Mouse (Mus musculus): Measurements from ENCODE around the gene Zfp655. TPM values are rescaled to one million over a fixed set of nuclear protein-coding genes. Genes with fewer than 3 reads are reported as not detected.
"Not testable (repeated sequence)": the region's sequence is repeated elsewhere in the genome, so short reads cannot be mapped to it uniquely, and the experiment has no call there.

Zfp655 gene
- total RNA-seq, 1 experiment from 2014 or later, result 56.2 TPM

DNA sequence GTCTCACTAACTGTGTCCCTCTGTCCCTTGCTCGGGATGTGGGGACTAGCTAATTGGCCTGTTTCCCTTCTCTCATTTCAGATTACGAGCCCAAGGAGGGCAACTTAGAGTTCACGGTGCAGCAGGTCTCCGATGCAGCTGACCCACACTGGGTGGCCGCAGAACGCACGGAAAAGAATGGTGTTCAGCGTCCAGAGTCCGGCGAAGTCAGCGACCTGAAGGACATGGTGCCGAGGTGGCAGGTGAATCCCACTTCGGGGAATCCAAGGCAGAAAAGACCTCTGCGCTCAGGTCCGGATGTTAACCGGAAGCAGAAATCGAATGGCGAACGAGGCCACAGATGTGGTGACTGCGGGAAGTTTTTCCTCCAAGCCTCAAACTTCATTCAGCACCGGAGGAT, 13.3 kb upstream of the Zfp655 start:
- ATAC-seq (replicated peaks; ENCODE audit: insufficient number of reproducible peaks, low FRiP score, low TSS enrichment, poor library complexity, severe bottlenecking), result no peak

DNA sequence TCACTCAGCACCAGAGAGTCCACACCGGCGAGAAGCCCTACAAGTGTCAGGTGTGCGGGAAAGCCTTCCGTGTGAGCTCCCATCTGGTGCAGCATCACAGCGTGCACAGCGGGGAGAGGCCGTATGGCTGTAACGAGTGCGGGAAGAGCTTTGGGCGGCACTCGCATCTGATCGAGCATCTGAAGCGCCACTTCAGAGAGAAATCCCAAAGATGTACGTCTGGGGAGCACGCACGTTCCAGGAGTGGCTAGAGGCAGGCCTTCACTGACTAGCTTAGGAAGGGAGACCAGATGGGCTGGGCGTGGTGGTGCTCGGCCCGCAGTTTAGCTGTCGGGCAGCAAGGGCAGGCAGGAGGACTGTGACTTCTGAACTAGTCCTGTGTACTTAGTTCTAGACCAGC, 12.8 kb upstream of the Zfp655 start:
- no peak for ATAC-seq (replicated peaks; ENCODE audit: insufficient number of reproducible peaks, low FRiP score, low TSS enrichment, poor library complexity, severe bottlenecking)

DNA sequence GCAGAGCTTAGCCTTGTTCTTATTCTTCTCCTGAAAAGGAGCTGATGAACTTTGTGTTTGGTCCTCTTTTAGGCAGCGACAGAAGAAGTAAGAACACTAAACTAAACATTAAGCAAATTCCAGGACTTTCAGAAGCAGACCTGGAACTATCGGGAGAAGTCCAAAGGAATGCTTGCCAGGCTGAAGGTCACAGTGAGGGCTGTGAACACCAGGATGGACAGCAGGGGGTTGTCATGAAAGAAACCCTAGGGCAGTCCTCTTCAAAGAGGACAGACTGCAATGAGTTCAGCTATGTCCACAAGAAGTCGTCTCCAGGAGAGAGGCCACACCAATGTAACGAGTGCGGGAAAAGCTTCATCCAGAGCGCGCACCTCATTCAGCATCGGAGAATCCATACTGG, 11.5 kb upstream of the Zfp655 start:
- no peak for ATAC-seq (replicated peaks; ENCODE audit: insufficient number of reproducible peaks, low FRiP score, low TSS enrichment, poor library complexity, severe bottlenecking)

DNA sequence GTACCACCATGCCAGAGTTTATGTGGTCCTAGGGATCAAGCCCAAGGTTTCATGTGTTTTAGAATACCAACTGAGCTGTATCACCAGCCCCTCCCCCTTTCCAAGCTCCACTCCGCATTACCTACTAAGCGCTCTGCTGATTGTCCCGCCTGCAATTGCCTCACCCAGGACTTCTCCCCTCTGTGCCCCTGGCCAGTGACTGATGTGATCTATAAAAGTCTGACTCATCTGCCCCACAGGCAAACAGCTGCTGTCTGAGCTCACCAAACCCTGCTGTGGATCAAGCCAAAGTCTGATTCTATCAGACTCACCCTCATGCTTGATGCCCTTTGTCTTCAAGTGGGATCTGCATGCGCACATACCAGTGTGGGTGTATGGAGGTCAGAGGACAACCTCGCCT, 8.7 kb upstream of the Zfp655 start:
- no peak for ATAC-seq (replicated peaks; ENCODE audit: insufficient number of reproducible peaks, low FRiP score, low TSS enrichment, poor library complexity, severe bottlenecking)

DNA sequence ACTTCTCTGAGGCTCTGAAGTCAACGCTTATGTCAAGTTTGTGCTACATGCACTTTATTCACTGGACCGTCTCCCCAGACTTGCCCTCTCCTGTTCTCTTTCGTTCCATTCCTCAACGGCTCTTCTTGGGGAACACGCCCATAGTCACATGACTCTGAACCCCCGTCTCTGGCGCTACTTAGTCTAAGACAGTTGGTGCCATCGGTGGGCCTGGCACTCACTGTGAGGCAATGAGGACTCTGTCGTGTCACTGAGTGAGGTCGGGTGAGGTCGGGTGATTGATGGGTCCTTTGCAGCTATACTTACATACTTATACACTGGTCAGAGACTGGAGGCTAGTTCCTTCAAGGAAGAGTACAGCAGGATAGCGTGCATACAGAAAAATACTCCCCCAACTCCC, 8.1 kb upstream of the Zfp655 start:
- no peak for ATAC-seq (replicated peaks; ENCODE audit: insufficient number of reproducible peaks, low FRiP score, low TSS enrichment, poor library complexity, severe bottlenecking)

DNA sequence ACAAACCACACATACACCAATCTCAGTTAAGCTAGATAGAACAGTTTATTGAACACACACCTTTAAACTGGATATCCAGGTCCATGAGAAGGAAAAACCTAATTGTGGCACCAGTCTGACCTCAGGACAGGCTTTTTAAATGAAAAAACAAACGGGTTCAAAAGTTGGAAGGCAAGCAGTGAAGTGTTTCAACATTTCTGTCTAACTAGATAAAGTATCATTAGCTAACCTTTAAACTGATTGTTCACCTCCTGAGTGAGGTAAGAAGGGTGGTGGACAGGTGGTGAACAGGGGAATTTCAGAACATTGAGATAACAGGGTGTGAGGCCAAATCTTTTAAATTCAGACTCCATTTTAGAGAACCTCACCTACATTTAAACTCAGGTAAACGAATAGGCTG, 5.1 kb upstream of the Zfp655 start:
- no peak for ATAC-seq (replicated peaks; ENCODE audit: insufficient number of reproducible peaks, low FRiP score, low TSS enrichment, poor library complexity, severe bottlenecking)

DNA sequence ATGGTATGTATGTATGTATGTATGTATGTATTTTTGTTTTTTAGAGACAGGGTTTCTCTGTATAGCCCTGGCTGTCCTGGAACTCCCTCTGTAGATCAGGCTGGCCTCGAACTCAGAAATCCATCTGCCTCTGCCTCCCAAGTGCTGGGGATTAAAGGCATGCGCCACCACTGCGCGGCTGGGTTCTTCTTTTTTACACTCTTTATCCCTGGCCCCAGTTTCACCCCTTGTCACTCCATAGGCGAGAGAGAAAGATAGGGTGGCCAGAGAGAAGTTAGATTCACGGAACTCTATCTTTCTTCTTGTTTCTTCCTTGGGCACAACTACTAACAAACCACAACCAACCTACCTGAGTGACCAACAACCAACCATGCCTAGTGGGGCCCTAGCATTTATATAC, 2.2 kb upstream of the Zfp655 start:
- ATAC-seq (replicated peaks; ENCODE audit: insufficient number of reproducible peaks, low FRiP score, low TSS enrichment, poor library complexity, severe bottlenecking), result not testable (repeated sequence)

DNA sequence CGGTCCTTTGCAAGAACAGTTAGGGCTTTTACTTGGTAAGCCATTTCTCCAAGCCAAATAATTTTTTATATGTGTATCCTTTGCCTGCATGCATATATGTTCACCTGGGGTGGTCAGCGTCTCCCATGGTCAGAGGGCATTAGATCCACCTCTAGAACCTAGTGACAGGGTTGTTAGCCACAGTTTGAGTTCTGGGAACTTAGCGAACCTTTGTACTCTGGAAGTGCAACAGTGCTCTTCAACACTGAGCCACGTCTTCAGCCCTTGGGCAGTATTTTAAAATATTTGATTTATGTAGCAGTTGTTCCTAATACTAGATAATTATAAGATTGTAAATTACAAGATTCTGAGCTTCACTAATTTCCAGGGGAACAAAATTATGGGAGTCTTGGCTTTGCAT, 874 bp upstream of the Zfp655 start:
- ATAC-seq (replicated peaks; ENCODE audit: insufficient number of reproducible peaks, low FRiP score, low TSS enrichment, poor library complexity, severe bottlenecking), result no peak

DNA sequence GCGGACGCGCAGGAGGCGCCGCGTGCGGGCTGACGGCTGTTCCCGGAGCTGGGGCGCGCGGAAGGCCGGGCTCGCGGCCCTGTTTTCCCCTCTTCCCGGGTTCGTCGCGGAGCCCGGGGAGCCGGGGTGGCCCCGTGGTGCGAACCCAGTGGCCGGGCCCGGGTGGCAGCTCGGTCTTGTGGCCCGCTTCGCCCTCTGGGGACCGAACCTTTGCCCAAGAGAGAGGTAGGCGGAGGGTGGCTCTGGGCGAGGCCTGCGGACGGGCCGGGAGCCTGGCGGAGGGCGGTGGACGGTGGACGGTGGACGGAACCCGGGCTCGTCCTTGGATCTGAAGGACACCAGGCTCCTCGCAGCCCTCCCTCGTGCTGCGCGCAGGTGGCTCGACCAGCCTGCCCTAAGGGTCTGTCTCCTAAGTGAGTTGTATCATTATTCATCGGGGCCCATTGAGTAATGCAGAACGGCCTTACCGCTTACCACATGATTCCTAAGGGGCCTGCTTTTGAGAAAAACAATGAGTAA, 437 bp downstream of the Zfp655 start:
- no peak for ATAC-seq (replicated peaks; ENCODE audit: insufficient number of reproducible peaks, low FRiP score, low TSS enrichment, poor library complexity, severe bottlenecking)

DNA sequence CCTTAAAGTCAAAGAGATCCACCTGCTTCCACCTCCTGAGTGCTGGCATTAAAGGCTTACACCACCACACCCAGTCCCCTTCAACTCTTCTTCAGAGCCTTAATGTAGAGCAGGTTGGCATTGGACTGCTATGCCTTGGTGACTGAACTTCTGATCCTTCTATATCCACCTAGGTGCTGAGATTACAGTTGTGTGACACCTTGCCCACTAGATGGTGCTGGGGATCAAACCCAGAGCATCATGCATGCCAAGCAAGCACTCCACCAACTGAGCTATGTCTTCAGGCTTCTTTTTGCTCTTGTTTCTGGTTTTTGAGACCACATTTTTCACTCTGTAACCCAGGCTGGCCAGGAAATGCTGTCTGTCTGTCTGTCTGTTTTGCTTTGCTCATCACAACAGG, 3.1 kb downstream of the Zfp655 start:
- ATAC-seq (replicated peaks; ENCODE audit: insufficient number of reproducible peaks, low FRiP score, low TSS enrichment, poor library complexity, severe bottlenecking), result no peak

DNA sequence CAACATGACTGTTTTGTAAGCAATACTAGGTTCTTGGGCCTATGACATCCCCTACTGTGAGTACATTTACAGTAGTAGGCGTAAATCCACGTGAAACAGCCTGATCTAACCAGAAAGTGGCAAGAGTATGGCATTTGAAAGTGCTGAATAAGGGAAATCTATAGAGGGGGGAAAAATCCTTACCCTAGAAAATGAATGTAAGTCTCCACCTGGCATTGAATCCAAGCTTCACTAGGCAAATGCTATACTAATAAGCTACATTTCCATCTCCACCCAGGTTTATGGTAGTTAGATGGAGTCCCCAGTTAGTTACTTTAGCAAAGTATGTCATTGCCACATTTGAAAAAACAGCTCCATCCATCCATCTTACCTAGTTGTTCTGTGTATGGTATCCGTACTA, 18.0 kb downstream of the Zfp655 start:
- no peak for ATAC-seq (replicated peaks; ENCODE audit: insufficient number of reproducible peaks, low FRiP score, low TSS enrichment, poor library complexity, severe bottlenecking)

DNA sequence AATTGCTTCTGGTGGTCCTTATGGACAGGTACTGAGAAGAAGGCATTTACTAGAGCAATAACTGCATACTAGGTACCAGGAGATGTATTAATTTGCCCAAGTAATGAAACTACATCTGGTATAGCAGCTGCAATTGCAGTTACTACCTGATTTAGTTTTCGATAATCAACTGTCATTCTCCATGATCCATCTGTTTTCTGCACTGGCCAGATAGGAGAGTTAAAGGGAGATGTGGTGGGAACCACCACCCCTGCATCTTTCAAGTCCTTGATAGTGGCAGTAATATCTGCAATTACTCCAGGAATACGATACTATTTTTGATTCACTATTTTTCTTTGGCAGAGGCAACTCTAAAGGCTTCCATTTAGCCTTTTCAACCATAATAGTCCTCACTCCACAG, 42.1 kb downstream of the Zfp655 start:
- not testable (repeated sequence) for ATAC-seq (replicated peaks; ENCODE audit: insufficient number of reproducible peaks, low FRiP score, low TSS enrichment, poor library complexity, severe bottlenecking)

DNA sequence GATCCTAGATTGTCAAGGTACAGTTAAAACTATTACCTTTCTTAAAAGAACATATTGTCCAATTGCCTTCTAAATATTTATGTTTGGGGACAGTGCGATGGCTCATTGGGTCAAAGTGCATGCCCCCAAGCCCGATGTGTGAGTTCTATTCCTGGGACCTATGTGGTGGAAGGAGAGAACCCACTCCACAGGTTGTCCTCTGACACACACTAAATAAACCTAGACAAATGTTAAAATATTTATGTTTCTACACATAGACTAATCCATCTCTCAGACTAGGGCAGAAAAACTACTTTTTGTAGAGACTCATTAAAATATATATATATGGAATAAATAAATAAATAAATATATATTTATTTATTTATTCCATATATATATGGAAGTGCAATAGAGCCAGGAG, 48.4 kb downstream of the Zfp655 start:
- no peak for ATAC-seq (replicated peaks; ENCODE audit: insufficient number of reproducible peaks, low FRiP score, low TSS enrichment, poor library complexity, severe bottlenecking)

DNA sequence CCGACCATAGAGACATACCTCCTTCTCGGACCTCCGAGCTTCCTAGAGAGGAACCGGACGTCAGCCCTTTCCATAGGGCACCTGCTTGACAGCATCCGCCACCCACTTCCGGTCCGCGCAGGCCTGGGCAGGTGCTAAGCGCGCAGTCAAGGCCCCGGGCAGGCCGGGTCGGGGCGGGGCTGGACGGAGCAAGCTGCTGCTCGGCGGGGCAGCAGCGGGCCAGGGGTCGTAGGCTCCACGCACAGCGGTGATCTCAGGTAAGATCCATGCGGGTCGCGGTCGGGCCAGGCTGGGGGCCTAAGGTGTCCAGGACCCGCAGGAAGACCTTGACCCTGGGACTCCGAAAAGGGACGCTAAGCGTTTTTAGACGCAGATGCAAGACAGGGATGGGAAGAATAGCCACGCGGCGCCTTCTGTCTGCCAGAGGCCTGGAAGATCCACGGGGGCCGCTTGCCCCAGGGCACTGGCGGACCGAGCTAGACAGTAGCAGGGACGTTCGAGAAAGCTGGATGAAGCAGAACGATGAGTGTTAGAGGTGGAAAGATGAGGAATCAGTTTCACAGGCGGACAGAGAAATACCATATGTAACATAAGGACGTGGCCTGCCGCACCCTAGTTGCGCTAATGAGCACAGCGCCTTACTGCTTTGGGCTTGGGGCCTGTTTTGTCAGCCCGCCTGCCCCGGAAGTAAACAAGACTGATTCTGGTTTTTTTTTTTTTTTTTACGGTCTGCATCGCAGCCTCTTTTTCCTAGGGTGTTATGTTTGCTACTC, 49.0 kb downstream of the Zfp655 start, which contains the start of gene Zscan25:
TSS of gene Zscan25 (plus strand) at position 130 of the 773 bp plus-strand sequence.
- peak; percentile 98 for ATAC-seq (replicated peaks; ENCODE audit: insufficient number of reproducible peaks, low FRiP score, low TSS enrichment, poor library complexity, severe bottlenecking)

DNA sequence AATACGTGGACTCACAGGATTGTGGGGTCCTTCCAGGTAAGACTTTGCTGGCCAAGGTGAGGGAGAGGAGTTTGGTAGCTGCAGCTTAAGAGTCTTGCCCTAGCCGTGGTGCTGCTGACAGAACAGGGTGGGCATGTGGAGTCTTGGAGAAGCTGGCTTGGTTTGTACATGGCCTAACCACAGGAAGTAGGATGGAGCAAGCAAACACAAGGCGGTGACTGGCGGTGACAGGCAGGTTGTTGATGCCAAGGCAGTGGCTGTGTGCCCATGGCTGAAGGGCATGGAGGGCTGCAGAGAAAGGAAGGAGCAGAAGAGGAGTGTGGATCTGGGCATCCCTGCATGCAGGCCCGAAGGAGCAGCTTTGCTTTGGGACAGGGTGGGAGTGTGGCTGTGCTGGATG, 56.9 kb downstream of the Zfp655 start:
- no peak for ATAC-seq (replicated peaks; ENCODE audit: insufficient number of reproducible peaks, low FRiP score, low TSS enrichment, poor library complexity, severe bottlenecking)

DNA sequence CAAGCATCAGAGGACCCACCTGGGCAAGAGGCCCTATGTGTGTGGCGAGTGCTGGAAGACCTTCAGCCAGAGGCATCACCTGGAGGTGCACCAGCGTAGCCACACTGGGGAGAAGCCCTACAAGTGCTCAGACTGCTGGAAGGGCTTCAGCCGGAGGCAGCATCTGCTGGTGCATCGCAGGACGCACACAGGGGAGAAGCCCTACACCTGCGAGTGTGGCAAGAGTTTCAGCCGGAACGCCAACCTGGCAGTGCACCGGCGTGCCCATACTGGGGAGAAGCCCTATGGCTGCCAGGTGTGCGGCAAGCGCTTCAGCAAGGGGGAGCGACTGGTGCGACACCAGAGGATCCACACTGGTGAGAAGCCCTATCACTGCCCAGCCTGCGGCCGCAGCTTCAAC, 59.2 kb downstream of the Zfp655 start:
- ATAC-seq (replicated peaks; ENCODE audit: insufficient number of reproducible peaks, low FRiP score, low TSS enrichment, poor library complexity, severe bottlenecking), result no peak

DNA sequence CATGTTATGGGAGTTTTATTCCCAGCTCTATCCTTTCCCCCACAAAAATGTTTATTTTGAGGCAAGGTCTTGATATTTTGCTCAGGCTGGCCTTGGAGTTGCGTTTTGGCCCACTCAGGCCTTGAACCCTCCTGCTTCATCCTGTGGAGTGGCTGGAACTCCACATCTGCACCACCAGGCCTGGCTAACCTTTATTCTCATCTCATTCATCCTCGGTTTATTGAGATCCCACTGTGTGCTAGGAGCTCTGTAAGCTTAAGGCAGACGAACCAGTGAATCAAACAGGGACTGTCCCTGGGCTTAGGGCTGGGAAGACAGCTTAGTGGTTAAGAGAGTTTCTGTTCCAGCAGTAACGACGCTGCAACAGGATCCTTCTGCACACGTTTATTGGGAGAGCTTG, 60.9 kb downstream of the Zfp655 start:
- no peak for ATAC-seq (replicated peaks; ENCODE audit: insufficient number of reproducible peaks, low FRiP score, low TSS enrichment, poor library complexity, severe bottlenecking)

Measured in monocyte, adult 5-6 weeks (primary cell).